Mouse (Mus musculus) heart, adult 2 months (tissue): ENCODE results near the gene Myt1. TPM values are rescaled to one million over a fixed set of nuclear protein-coding genes. Genes with fewer than 3 reads are reported as not detected.

Experiments
- DNase-seq, 2 experiments: peaks; one replicate each; pipeline ENCODE4 v3.0.0; 2021
- H3K27ac ChIP-seq: fragments of 200-600 bp; 2 replicates; pipeline ENCODE4 v1.8.1; 2022
- H3K27me3 ChIP-seq: fragments of 200-500 bp; 2 replicates; pipeline ENCODE4 v1.6.1; 2012; ENCODE audit warnings: mild to moderate bottlenecking, low read length, inconsistent platforms, mixed read lengths; ENCODE audit not compliant: control insufficient read depth, insufficient read depth
- H3K36me3 ChIP-seq: fragments of 200-500 bp; 2 replicates; pipeline ENCODE4 v1.6.1; 2012; ENCODE audit warnings: low read length, inconsistent platforms; ENCODE audit not compliant: control insufficient read depth, insufficient read depth
- H3K4me1 ChIP-seq: fragments of 200-500 bp; 2 replicates; pipeline ENCODE4 v1.6.1; 2011; ENCODE audit warnings: low read length; ENCODE audit not compliant: control insufficient read depth, insufficient read depth
- H3K4me3 ChIP-seq: fragments of 200-600 bp; 2 replicates; pipeline ENCODE4 v1.8.1; 2022
- H3K79me2 ChIP-seq: fragments of 200-500 bp; replicated peaks from 2 replicates; pipeline ENCODE4 v1.6.1; 2012; ENCODE audit warnings: mild to moderate bottlenecking, inconsistent platforms, low read length, moderate library complexity, mixed read lengths; ENCODE audit not compliant: control insufficient read depth, insufficient read depth
- H3K9ac ChIP-seq: fragments of 200-500 bp; 2 replicates; pipeline ENCODE4 v1.6.1; 2012; ENCODE audit warnings: low read depth, mild to moderate bottlenecking, control low read depth, inconsistent platforms, low read length, mixed read lengths
- CTCF ChIP-seq: fragments of 200-600 bp; IDR thresholded peaks from 2 replicates; pipeline ENCODE4 v1.8.1; 2022; ENCODE audit warnings: antibody characterized with exemption, mild to moderate bottlenecking, moderate library complexity
- EP300 ChIP-seq: fragments of 200-500 bp; IDR thresholded peaks from 2 replicates; pipeline ENCODE4 v1.6.1; 2011; ENCODE audit warnings: low read depth, low read length, control low read depth; ENCODE audit not compliant: insufficient read depth
- POLR2A ChIP-seq: fragments of 200-500 bp; IDR thresholded peaks from 2 replicates; pipeline ENCODE4 v1.6.1; 2011; ENCODE audit warnings: mild to moderate bottlenecking, low read depth, low read length, control low read depth; ENCODE audit not compliant: insufficient read depth
- WGBS: fragments of 180-500 bp; shearing (Covaris S2); methylation state at CpG from one replicate; pipeline ENCODE4 v1.1.7; 2018; 5-methylcytosine and 5-hydroxymethylcytosine counted together
- intact Hi-C: fragments of 180-260 bp; cut with DNase I; formaldehyde crosslinking; loops from one replicate; pipeline ENCODE4 v1.15.1; 2025
- polyA plus RNA-seq: library from polyadenylated mRNA; depleted of rRNA; stranded (reverse); fragments of >200 nt; gene quantifications from 2 replicates; pipeline ENCODE4 v1.2.3, GENCODE M21; 2012
- total RNA-seq, 2 experiments: library from RNA; stranded (reverse); gene quantifications; 2 replicates each; pipeline ENCODE4 v1.2.3; 2021

Myt1 gene
- total and polyA plus RNA-seq, 3 experiments = 0.02 TPM; not detected in 2

DNA sequence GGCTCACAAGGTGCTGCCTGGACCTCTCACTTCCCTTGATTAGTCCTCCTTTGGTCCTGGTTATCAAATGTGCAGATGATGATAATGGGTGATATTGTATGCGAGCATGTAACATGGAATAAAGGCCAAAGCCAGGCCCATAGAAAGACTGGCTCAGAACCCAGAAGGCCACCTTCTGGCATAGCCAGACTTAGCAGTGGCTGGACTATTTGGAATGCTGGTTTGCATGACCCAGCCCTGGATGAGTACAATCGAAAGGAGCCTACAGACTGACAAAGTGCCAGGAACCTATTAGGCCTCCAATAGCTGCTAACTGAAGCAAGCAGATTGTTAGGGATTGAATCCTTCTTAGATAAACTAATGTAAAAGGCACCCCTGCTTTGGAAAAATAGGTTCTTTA, 6.3 kb downstream of the Myt1 start:
- no peaks in the 10 kb centered on the region for H3K36me3 ChIP-seq
- TF ChIP-seq EP300 (no peak), CTCF (no peak)
- no peak overlapping the region for H3K27ac ChIP-seq
- DNase-seq = no peak
- no peaks in the 10 kb centered on the region for H3K4me1 ChIP-seq
- intact Hi-C loops = no loop called here
- no peaks in the 10 kb centered on the region for H3K27me3 ChIP-seq
- H3K4me3 ChIP-seq = no peak overlapping the region
- H3K9ac ChIP-seq = no peak overlapping the region
- H3K79me2 ChIP-seq = no peaks in the 10 kb centered on the region
- WGBS = 70% methylated on average over 2 of the region's 2 CpGs

GRCm38 (mm10) chr2:181773203-181773602, 10.1 kb downstream of the Myt1 start:
- Histone ChIP-seq H3K27me3 (no peaks in the 10 kb centered on the region), H3K4me1 (no peaks in the 10 kb centered on the region), H3K4me3 (no peak overlapping the region), H3K79me2 (no peaks in the 10 kb centered on the region), H3K36me3 (no peaks in the 10 kb centered on the region), H3K9ac (no peak overlapping the region), H3K27ac (no peak overlapping the region)
- TF ChIP-seq CTCF = no peak
- DNase-seq = no peak
- WGBS = 66% methylated on average over 2 of the region's 2 CpGs
- intact Hi-C loops = no loop called here

DNA sequence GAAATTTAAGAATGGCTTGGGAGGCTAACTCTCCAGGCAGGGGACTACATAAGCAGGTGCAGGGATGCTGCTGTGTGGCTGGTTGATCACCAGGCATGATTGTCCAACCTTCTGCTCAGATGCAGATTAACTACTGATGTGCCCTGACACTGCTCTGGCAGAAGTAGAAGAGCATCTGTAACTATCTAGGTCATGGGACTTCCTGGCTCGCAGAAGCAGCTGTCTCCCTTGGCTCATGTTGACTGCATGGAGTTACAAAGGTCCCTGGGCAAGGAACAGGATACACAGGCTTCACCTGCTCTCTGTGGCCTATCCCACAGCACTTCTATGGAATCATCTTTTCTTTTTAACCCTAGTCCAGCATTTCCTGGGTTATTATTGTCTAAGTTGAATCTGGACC, 12.7 kb downstream of the Myt1 start:
- H3K4me1 ChIP-seq = no peaks in the 10 kb centered on the region
- H3K27me3 ChIP-seq = 0 out of 2 replicates have a peak, but pooled peaks cover 1% of the 10 kb centered on the region
- no peak overlapping the region for H3K4me3 ChIP-seq
- DNase-seq = no peak
- intact Hi-C loops = loop anchor here (5.0 kb wide), 1 partner anchor 92 kb away; no protein-coding TSS in a partner anchor
- no peak overlapping the region for H3K9ac ChIP-seq
- H3K36me3 ChIP-seq = no peaks in the 10 kb centered on the region
- TF ChIP-seq POLR2A = no peak
- TF ChIP-seq CTCF = no peak
- no peak for TF ChIP-seq EP300
- no peak overlapping the region for H3K27ac ChIP-seq
- WGBS = 74% methylated on average over 1 of the region's 1 CpGs
- H3K79me2 ChIP-seq = no peaks in the 10 kb centered on the region

GRCm38 (mm10) chr2:181777715-181778114, 14.6 kb downstream of the Myt1 start:
- no peak for DNase-seq

DNA sequence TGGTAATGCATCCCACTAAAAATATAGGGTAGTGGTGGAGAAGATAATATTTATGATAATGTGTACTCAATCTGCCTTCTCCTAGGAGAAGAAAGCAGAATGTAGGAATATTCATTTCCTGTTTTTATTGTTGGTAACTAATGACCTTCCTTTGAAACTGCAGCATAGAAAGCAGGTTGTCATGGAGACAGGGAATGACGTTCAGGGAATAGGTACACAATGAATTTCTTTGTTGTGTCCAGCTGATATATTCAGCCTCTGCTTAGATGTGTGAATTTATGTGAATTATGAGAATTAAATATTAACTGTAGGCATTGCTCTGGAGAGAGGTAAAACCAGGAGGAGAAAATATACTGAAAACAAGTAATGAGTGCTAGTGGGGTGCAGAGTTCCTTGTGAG, 18.3 kb downstream of the Myt1 start:
- H3K36me3 ChIP-seq = no peaks in the 10 kb centered on the region
- intact Hi-C loops = no loop called here
- no peak overlapping the region for H3K4me3 ChIP-seq
- no peak overlapping the region for H3K9ac ChIP-seq
- DNase-seq = no peak
- H3K79me2 ChIP-seq = no peaks in the 10 kb centered on the region
- no peak overlapping the region for H3K27ac ChIP-seq
- 0 out of 2 replicates have a peak, but pooled peaks cover 1% of the 10 kb centered on the region for H3K27me3 ChIP-seq
- WGBS = 31% methylated on average over 1 of the region's 1 CpGs
- no peaks in the 10 kb centered on the region for H3K4me1 ChIP-seq
- TF ChIP-seq POLR2A (no peak), EP300 (no peak), CTCF (no peak)

More at GRCm38 (mm10) chr2:181777715-181778114, 14.6 kb downstream of the Myt1 start:
- intact Hi-C loops = loop anchor here (5.0 kb wide), 1 partner anchor 90 kb away; no protein-coding TSS in a partner anchor
- WGBS = 41% methylated on average over 2 of the region's 2 CpGs
- Histone ChIP-seq H3K4me1 (no peaks in the 10 kb centered on the region), H3K79me2 (no peaks in the 10 kb centered on the region), H3K27ac (no peak overlapping the region), H3K9ac (no peak overlapping the region), H3K36me3 (no peaks in the 10 kb centered on the region), H3K27me3 (0 out of 2 replicates have a peak, but pooled peaks cover 1% of the 10 kb centered on the region), H3K4me3 (no peak overlapping the region)
- peak; percentile 50 for TF ChIP-seq CTCF
- TF ChIP-seq POLR2A = no peak
- no peak for TF ChIP-seq EP300

DNA sequence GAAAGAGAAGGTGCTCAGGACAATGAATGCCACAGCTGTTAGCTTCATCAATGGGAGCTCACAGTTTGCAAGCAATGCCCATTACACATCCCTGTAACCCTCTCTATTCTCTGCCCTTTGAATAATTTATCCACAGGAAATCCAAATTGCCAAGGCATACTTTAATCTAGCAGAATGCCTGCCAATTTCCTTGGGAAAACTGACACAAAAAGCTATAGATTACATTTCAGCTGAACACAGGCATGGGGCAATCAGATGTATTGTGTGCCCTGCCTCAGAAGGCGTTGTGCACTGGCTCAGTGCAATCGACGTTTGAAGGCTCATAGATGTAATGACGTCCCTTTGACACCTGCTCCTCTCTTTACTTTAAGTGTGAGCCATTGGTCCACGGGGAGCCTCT, 24.7 kb downstream of the Myt1 start:
- Histone ChIP-seq H3K4me3 (no peak overlapping the region), H3K9ac (no peak overlapping the region), H3K4me1 (no peaks in the 10 kb centered on the region), H3K27ac (no peak overlapping the region), H3K79me2 (no peaks in the 10 kb centered on the region), H3K27me3 (no peaks in the 10 kb centered on the region), H3K36me3 (no peaks in the 10 kb centered on the region)
- intact Hi-C loops = no loop called here
- no peak for TF ChIP-seq EP300
- TF ChIP-seq CTCF = no peak
- TF ChIP-seq POLR2A = no peak
- 66% methylated on average over 5 of the region's 5 CpGs for WGBS
- no peak for DNase-seq
